8 mouse cellular contexts compared by ENCODE assay signal in the genomic region with DNA sequence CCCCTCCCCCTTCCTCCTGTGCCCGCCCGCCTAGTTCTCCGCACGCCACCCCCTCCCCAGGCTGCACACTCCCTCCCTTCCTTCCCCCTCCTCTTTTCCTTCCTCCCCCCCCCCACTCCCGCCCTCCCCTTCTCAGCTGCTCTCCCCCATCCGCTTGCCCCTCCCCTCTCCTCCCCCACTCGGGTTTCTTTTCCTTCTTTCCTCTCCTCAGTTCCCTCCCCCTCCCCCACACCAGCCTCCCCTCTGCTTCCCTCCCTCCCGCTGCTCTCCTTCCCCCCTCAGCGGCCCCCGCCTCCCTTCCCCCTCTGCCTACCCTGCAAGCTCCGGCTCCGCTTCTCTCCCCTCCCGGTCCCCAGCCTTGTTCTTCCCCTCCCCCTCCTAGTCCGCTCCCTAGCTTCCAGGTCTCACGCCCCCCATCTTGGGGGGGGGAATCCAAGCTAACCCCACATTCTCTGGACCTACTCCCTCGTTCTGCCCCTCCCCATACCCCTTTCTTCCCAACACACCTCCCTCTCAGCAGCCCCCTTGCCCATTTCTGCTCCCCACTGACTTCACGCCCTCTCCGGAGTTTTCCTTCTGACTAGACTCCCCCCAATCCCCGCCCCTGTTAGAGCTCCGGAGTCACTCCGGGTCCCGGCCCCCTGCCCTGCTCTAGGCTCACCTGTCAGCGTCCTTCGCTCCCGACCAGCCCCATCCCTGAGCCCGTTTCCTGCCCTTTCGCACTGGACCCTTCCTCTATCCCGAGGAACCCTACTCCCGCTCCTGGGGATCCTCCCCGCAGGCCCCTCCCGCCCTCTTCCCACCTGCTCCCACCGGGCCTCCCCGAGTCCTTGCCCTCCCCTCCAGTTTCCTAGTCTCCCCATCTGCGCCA. TPM values are rescaled to one million over a fixed set of nuclear protein-coding genes. Genes with fewer than 3 reads are reported as not detected.
DNase-seq lines count a peak whose midpoint lies in the region; ATAC-seq and TF ChIP-seq lines count a peak whose summit lies in the region.

No protein-coding gene starts in this region.

- TF ChIP-seq POLR2A in thymus, adult 2 months (IDR thresholded peaks at IDR 0.05; ENCODE audit: control insufficient read depth, extremely low read depth, insufficient read depth, low read length, poor library complexity) = no peak

- peaks cover 5% of the 10 kb centered on the region for H3K4me1 ChIP-seq in hindbrain, postnatal 0 days (ENCODE audit: insufficient read depth, low read length)
- peaks cover 31% of the 10 kb centered on the region for H3K4me1 ChIP-seq in limb, embryonic 15.5 days
- H3K4me1 ChIP-seq in midbrain, postnatal 0 days (ENCODE audit: insufficient read depth, low read length) = peaks cover 5% of the 10 kb centered on the region; the same call in 1 of the 2 replicates
- peaks cover 20% of the 10 kb centered on the region for H3K4me1 ChIP-seq in thymus, adult 2 months (replicated peaks; ENCODE audit: control insufficient read depth, insufficient read depth, low read length)

- H3K9ac ChIP-seq in hindbrain, postnatal 0 days (replicated peaks; ENCODE audit: low read length) = peak overlapping the region; percentile 78
- peak overlapping the region; percentile 83 for H3K9ac ChIP-seq in limb, embryonic 15.5 days
- H3K9ac ChIP-seq in midbrain, postnatal 0 days (replicated peaks; ENCODE audit: low read length, poor library complexity, severe bottlenecking) = peak overlapping the region; percentile 89

- peak overlapping the region; percentile 91 for H3K4me2 ChIP-seq in hindbrain, postnatal 0 days (ENCODE audit: low read depth, low read length)
- H3K4me2 ChIP-seq in limb, embryonic 15.5 days = peak overlapping the region; percentile 82
- H3K4me2 ChIP-seq in midbrain, postnatal 0 days (ENCODE audit: low read depth, low read length, poor library complexity, severe bottlenecking) = peak overlapping the region; percentile 88

- H3K36me3 ChIP-seq in hindbrain, postnatal 0 days (ENCODE audit: insufficient read depth, low read length) = peaks cover 10% of the 10 kb centered on the region
- H3K36me3 ChIP-seq in limb, embryonic 15.5 days = peaks cover 19% of the 10 kb centered on the region
- H3K36me3 ChIP-seq in midbrain, postnatal 0 days (ENCODE audit: insufficient read depth, low read length) = peaks cover 15% of the 10 kb centered on the region
- H3K36me3 ChIP-seq in thymus, adult 2 months (ENCODE audit: control insufficient read depth, insufficient read depth, low read length) = no peaks in the 10 kb centered on the region

- no peaks in the 10 kb centered on the region for H3K9me3 ChIP-seq in hindbrain, postnatal 0 days (ENCODE audit: low read length)
- H3K9me3 ChIP-seq in limb, embryonic 15.5 days = no peaks in the 10 kb centered on the region
- no peaks in the 10 kb centered on the region for H3K9me3 ChIP-seq in midbrain, postnatal 0 days (ENCODE audit: low read length)

- peak overlapping the region; percentile 81 for H3K4me3 ChIP-seq in hindbrain, postnatal 0 days (ENCODE audit: low read length)
- H3K4me3 ChIP-seq in limb, embryonic 15.5 days = peak overlapping the region; percentile 71
- peak overlapping the region; percentile 78 for H3K4me3 ChIP-seq in midbrain, postnatal 0 days (ENCODE audit: low read depth, low read length)
- H3K4me3 ChIP-seq in thymus, adult 2 months (ENCODE audit: control insufficient read depth, insufficient read depth, low read length) = peak overlapping the region; percentile 73

- no peaks in the 10 kb centered on the region for H3K27me3 ChIP-seq in hindbrain, postnatal 0 days (ENCODE audit: insufficient read depth, low read length)
- H3K27me3 ChIP-seq in limb, embryonic 15.5 days = peaks cover 6% of the 10 kb centered on the region; the same call in 1 of the 2 replicates
- H3K27me3 ChIP-seq in midbrain, postnatal 0 days (ENCODE audit: insufficient read depth, low read length) = no peaks in the 10 kb centered on the region
- H3K27me3 ChIP-seq in thymus, adult 2 months (ENCODE audit: control insufficient read depth, insufficient read depth, low read length) = no peaks in the 10 kb centered on the region; the same call in 1 of the 2 replicates

- DNase-seq in layer of hippocampus, adult 11-12 months (ENCODE audit: low spot score) = peak; percentile 75
- no peak for DNase-seq in layer of hippocampus, adult 9-11 months
- DNase-seq in cerebellum, postnatal 14 days = peak; percentile 67 to 92
- DNase-seq in gastrocnemius, adult 18-20 months (ENCODE audit: low spot score) = peak; percentile 68
- peak; percentile 89 for DNase-seq in hindbrain, postnatal 0 days (ENCODE audit: low spot score)
- peak; percentile 90 for DNase-seq in midbrain, postnatal 0 days (ENCODE audit: low spot score)
- DNase-seq in thymus, adult 2 months = peak; percentile 41

- no peak for TF ChIP-seq CTCF in hindbrain, postnatal 0 days (IDR thresholded peaks at IDR 0.05; ENCODE audit: low read depth)
- no peak for TF ChIP-seq CTCF in midbrain, postnatal 0 days (IDR thresholded peaks at IDR 0.05)
- no peak for TF ChIP-seq CTCF in thymus, adult 2 months (IDR thresholded peaks at IDR 0.05; ENCODE audit: borderline replicate concordance, control insufficient read depth, extremely low read depth, insufficient read depth, low read length, poor library complexity)

- H3K27ac ChIP-seq in hindbrain, postnatal 0 days = peak overlapping the region; percentile 90
- H3K27ac ChIP-seq in limb, embryonic 15.5 days = peak overlapping the region; percentile 94
- peak overlapping the region; percentile 79 for H3K27ac ChIP-seq in midbrain, postnatal 0 days (ENCODE audit: low read depth, low read length)
- H3K27ac ChIP-seq in thymus, adult 2 months (ENCODE audit: control insufficient read depth, insufficient read depth, low read length) = peak overlapping the region; percentile 27; the same call in 1 of the 2 replicates

- WGBS in hindbrain, postnatal 0 days = under 1% methylated on average over 29 of the region's 34 CpGs
- WGBS in limb, embryonic 15.5 days = 1% methylated on average over 30 of the region's 34 CpGs
- under 1% methylated on average over 32 of the region's 34 CpGs for WGBS in midbrain, postnatal 0 days
- WGBS in thymus, adult 2 months = under 1% methylated on average over 31 of the region's 34 CpGs

- peak; percentile 72 for ATAC-seq in hindbrain, postnatal 0 days
- peak; percentile 49; the same call in 1 of the 2 replicates for ATAC-seq in limb, embryonic 15.5 days (ENCODE audit: insufficient number of reproducible peaks, low FRiP score, low TSS enrichment, low read depth)
- ATAC-seq in midbrain, postnatal 0 days (ENCODE audit: low FRiP score) = peak; percentile 61

RNA-seq across cellular contexts. Expression of a gene that starts 1.1 kb away (rescaled TPM):
- total RNA-seq in gastrocnemius, adult 18-20 months (2021) = 10 to 100 TPM; 50.1 to 57.1 TPM
- total RNA-seq in hindbrain, postnatal 0 days (2014; rRNA removed) = 27.5 and 61.1 TPM in 2 replicates
- 39.1 and 39.4 TPM in 2 replicates for polyA plus RNA-seq in hindbrain, postnatal 0 days (2015; fragmentation: Nextera tagmentation; extraction: Ambion mirVana)
- 23.6 and 25.4 TPM in 2 replicates for polyA plus RNA-seq in limb, embryonic 15.5 days (2015; fragmentation: Nextera tagmentation; extraction: Ambion mirVana)
- total RNA-seq in midbrain, postnatal 0 days (2014; rRNA removed) = 28.0 and 43.0 TPM in 2 replicates
- 41.7 and 44.6 TPM in 2 replicates for polyA plus RNA-seq in midbrain, postnatal 0 days (2015; fragmentation: Nextera tagmentation; extraction: Ambion mirVana)
- polyA plus RNA-seq in thymus, adult 2 months (2012; rRNA removed) = 29.4 and 30.2 TPM in 2 replicates

RNA-seq across cellular contexts. Expression of a gene that starts 3.5 kb away (rescaled TPM):
- under 1 TPM; 0.19 to 0.71 TPM for total RNA-seq in gastrocnemius, adult 18-20 months (2021)
- 0.73 and 0.86 TPM in 2 replicates for total RNA-seq in hindbrain, postnatal 0 days (2014; rRNA removed)
- polyA plus RNA-seq in hindbrain, postnatal 0 days (2015; fragmentation: Nextera tagmentation; extraction: Ambion mirVana) = 0.10 and 0.38 TPM in 2 replicates
- polyA plus RNA-seq in limb, embryonic 15.5 days (2015; fragmentation: Nextera tagmentation; extraction: Ambion mirVana) = 0.25 and 0.31 TPM in 2 replicates
- 4.6 and 7.3 TPM in 2 replicates for total RNA-seq in midbrain, postnatal 0 days (2014; rRNA removed)
- polyA plus RNA-seq in midbrain, postnatal 0 days (2015; fragmentation: Nextera tagmentation; extraction: Ambion mirVana) = 0.67 and 1.2 TPM in 2 replicates
- 29.3 and 35.4 TPM in 2 replicates for polyA plus RNA-seq in thymus, adult 2 months (2012; rRNA removed)

RNA-seq across cellular contexts. Expression of a gene that starts 49.2 kb away (rescaled TPM):
- 10 to 100 TPM; 15.9 to 18.3 TPM for total RNA-seq in gastrocnemius, adult 18-20 months (2021)
- 38.4 and 49.8 TPM in 2 replicates for total RNA-seq in hindbrain, postnatal 0 days (2014; rRNA removed)
- polyA plus RNA-seq in hindbrain, postnatal 0 days (2015; fragmentation: Nextera tagmentation; extraction: Ambion mirVana) = 19.1 and 20.5 TPM in 2 replicates
- 17.5 and 20.8 TPM in 2 replicates for polyA plus RNA-seq in limb, embryonic 15.5 days (2015; fragmentation: Nextera tagmentation; extraction: Ambion mirVana)
- 44.0 and 44.8 TPM in 2 replicates for total RNA-seq in midbrain, postnatal 0 days (2014; rRNA removed)
- polyA plus RNA-seq in midbrain, postnatal 0 days (2015; fragmentation: Nextera tagmentation; extraction: Ambion mirVana) = 20.8 and 20.9 TPM in 2 replicates
- 71.9 and 73.5 TPM in 2 replicates for polyA plus RNA-seq in thymus, adult 2 months (2012; rRNA removed)

Comparison
In these comparisons a context has a peak if more than half of its experiments do, and no peak if none do; other contexts are left out.
1. H3K27ac ChIP-seq: peak in every context shown above with its lines; median percentile 94 in limb, embryonic 15.5 days; 90 in hindbrain, postnatal 0 days; 79 in midbrain, postnatal 0 days; 27 in thymus, adult 2 months.
2. RNA of a gene that starts 3.5 kb away (polyA plus RNA-seq): 29.3 to 35.4 TPM in thymus, adult 2 months; 0.67 to 1.2 TPM in midbrain, postnatal 0 days, 0.25 to 0.31 TPM in limb, embryonic 15.5 days and 0.10 to 0.38 TPM in hindbrain, postnatal 0 days; every median in the first group is over 10 times any median in the second.
3. Peak in every context shown above with its lines, with median percentiles within 50 percentile points of each other: ATAC-seq, H3K4me2 ChIP-seq, H3K4me3 ChIP-seq and H3K9ac ChIP-seq.